Mouse (Mus musculus): ENCODE measurements at regions not wholly inside any gene's neighbourhood (a gene's known extent, or its start where the extent isn't known, plus 50 kb on each side); places are given as distances from the start of the nearest gene placed in this dataset.
A peak's percentile ranks its signal among the peaks of the same experiment; 100 is the strongest.

- Histone ChIP-seq H3K4me1 (ENCODE audit: control insufficient read depth in 2 of 2, insufficient read depth in 2 of 2, low read length in 2 of 2, poor library complexity in 1 of 2) (peaks cover 5 to 13% of the 10 kb centered on the region in 2 experiments; a peak in 3 of 4 replicates), H3K36me3 (ENCODE audit: control insufficient read depth, insufficient read depth, low read length, poor library complexity, severe bottlenecking) (no peaks in the 10 kb centered on the region), H3K4me3 (ENCODE audit: insufficient read depth in 1 of 2, low read depth in 1 of 2, low read length in 2 of 2, poor library complexity in 1 of 2, severe bottlenecking in 1 of 2) (no peak overlapping the region), H3K27ac (ENCODE audit: insufficient read depth, low read depth, low read length, poor library complexity, severe bottlenecking) (no peak overlapping the region), H3K9me3 (ENCODE audit: control insufficient read depth, insufficient read depth, low read depth, low read length) (no peaks in the 10 kb centered on the region), H3K9ac (ENCODE audit: insufficient read depth, low read depth, low read length, poor library complexity, severe bottlenecking) (no peak overlapping the region)
- in situ Hi-C loops (cut with MboI; ENCODE audit: low sequenced_read_pairs in 2 of 2, unreplicated experiment in 2 of 2) = no loop called here
- DNase-seq (ENCODE audit: low read depth, low spot score) = no peak
- TF ChIP-seq MAFK (IDR thresholded peaks at IDR 0.05; ENCODE audit: insufficient read depth, low read depth, low read length) (no peak), ZNF384 (IDR thresholded peaks at IDR 0.05; ENCODE audit: low read depth, low read length) (no peak), HCFC1 (IDR thresholded peaks at IDR 0.05; ENCODE audit: borderline replicate concordance, insufficient read depth, low read length) (no peak), ZC3H11A (IDR thresholded peaks at IDR 0.05; ENCODE audit: borderline replicate concordance, low read depth, low read length) (no peak), CHD2 (IDR thresholded peaks at IDR 0.05; ENCODE audit: low read depth, low read length) (no peak)
Measured at GRCm38 (mm10) chr6:135562267-135562666, 199.9 kb downstream of the Emp1 start.

- DNase-seq (ENCODE audit: low read depth, low spot score) = peak; percentile 68
- H3K27ac ChIP-seq (ENCODE audit: insufficient read depth, low read depth, low read length, poor library complexity, severe bottlenecking) = no peak overlapping the region
- H3K9me3 ChIP-seq (ENCODE audit: control insufficient read depth, insufficient read depth, low read depth, low read length) = no peaks in the 10 kb centered on the region
- no peak overlapping the region for H3K4me3 ChIP-seq (ENCODE audit: insufficient read depth in 1 of 2, low read depth in 1 of 2, low read length in 2 of 2, poor library complexity in 1 of 2, severe bottlenecking in 1 of 2)
- H3K36me3 ChIP-seq (ENCODE audit: control insufficient read depth, insufficient read depth, low read length, poor library complexity, severe bottlenecking) = no peaks in the 10 kb centered on the region
- no peak overlapping the region for H3K9ac ChIP-seq (ENCODE audit: insufficient read depth, low read depth, low read length, poor library complexity, severe bottlenecking)
- no peak for TF ChIP-seq MAFK (IDR thresholded peaks at IDR 0.05; ENCODE audit: insufficient read depth, low read depth, low read length)
- no peak for TF ChIP-seq ZC3H11A (IDR thresholded peaks at IDR 0.05; ENCODE audit: borderline replicate concordance, low read depth, low read length)
- TF ChIP-seq CHD2 (IDR thresholded peaks at IDR 0.05; ENCODE audit: low read depth, low read length) = no peak
- no peak for TF ChIP-seq ZNF384 (IDR thresholded peaks at IDR 0.05; ENCODE audit: low read depth, low read length)
- no peak for TF ChIP-seq HCFC1 (IDR thresholded peaks at IDR 0.05; ENCODE audit: borderline replicate concordance, insufficient read depth, low read length)
- in situ Hi-C loops (cut with MboI; ENCODE audit: low sequenced_read_pairs in 2 of 2, unreplicated experiment in 2 of 2) = no loop called here
- peaks cover 5 to 13% of the 10 kb centered on the region in 2 experiments; a peak in 3 of 4 replicates for H3K4me1 ChIP-seq (ENCODE audit: control insufficient read depth in 2 of 2, insufficient read depth in 2 of 2, low read length in 2 of 2, poor library complexity in 1 of 2)
Measured at GRCm38 (mm10) chr6:135563766-135564165, 201.4 kb downstream of the Emp1 start.

GRCm38 (mm10) chr6:135569086-135569485 is 206.7 kb downstream of the Emp1 start:
- no peaks in the 10 kb centered on the region for H3K36me3 ChIP-seq (ENCODE audit: control insufficient read depth, insufficient read depth, low read length, poor library complexity, severe bottlenecking)
- in situ Hi-C loops (cut with MboI; ENCODE audit: low sequenced_read_pairs in 2 of 2, unreplicated experiment in 2 of 2) = no loop called here
- H3K27ac ChIP-seq (ENCODE audit: insufficient read depth, low read depth, low read length, poor library complexity, severe bottlenecking) = no peak overlapping the region
- no peaks in the 10 kb centered on the region for H3K9me3 ChIP-seq (ENCODE audit: control insufficient read depth, insufficient read depth, low read depth, low read length)
- no peak overlapping the region for H3K4me3 ChIP-seq (ENCODE audit: insufficient read depth in 1 of 2, low read depth in 1 of 2, low read length in 2 of 2, poor library complexity in 1 of 2, severe bottlenecking in 1 of 2)
- no peak for TF ChIP-seq MAFK (IDR thresholded peaks at IDR 0.05; ENCODE audit: insufficient read depth, low read depth, low read length)
- no peak for TF ChIP-seq ZC3H11A (IDR thresholded peaks at IDR 0.05; ENCODE audit: borderline replicate concordance, low read depth, low read length)
- TF ChIP-seq CHD2 (IDR thresholded peaks at IDR 0.05; ENCODE audit: low read depth, low read length) = no peak
- no peak for TF ChIP-seq ZNF384 (IDR thresholded peaks at IDR 0.05; ENCODE audit: low read depth, low read length)
- H3K9ac ChIP-seq (ENCODE audit: insufficient read depth, low read depth, low read length, poor library complexity, severe bottlenecking) = no peak overlapping the region
- peaks cover 0 to 4% of the 10 kb centered on the region in 2 experiments; a peak in 1 of 4 replicates for H3K4me1 ChIP-seq (ENCODE audit: control insufficient read depth in 2 of 2, insufficient read depth in 2 of 2, low read length in 2 of 2, poor library complexity in 1 of 2)
- DNase-seq (ENCODE audit: low read depth, low spot score) = no peak

GRCm38 (mm10) chr6:135575294-135575693 is 212.9 kb downstream of the Emp1 start:
- Histone ChIP-seq H3K9me3 (ENCODE audit: control insufficient read depth, insufficient read depth, low read depth, low read length) (no peaks in the 10 kb centered on the region), H3K27ac (ENCODE audit: insufficient read depth, low read depth, low read length, poor library complexity, severe bottlenecking) (no peak overlapping the region), H3K4me1 (ENCODE audit: control insufficient read depth in 2 of 2, insufficient read depth in 2 of 2, low read length in 2 of 2, poor library complexity in 1 of 2) (no peaks in the 10 kb centered on the region), H3K36me3 (ENCODE audit: control insufficient read depth, insufficient read depth, low read length, poor library complexity, severe bottlenecking) (no peaks in the 10 kb centered on the region), H3K9ac (ENCODE audit: insufficient read depth, low read depth, low read length, poor library complexity, severe bottlenecking) (no peak overlapping the region), H3K4me3 (ENCODE audit: insufficient read depth in 1 of 2, low read depth in 1 of 2, low read length in 2 of 2, poor library complexity in 1 of 2, severe bottlenecking in 1 of 2) (no peak overlapping the region)
- in situ Hi-C loops (cut with MboI; ENCODE audit: low sequenced_read_pairs in 2 of 2, unreplicated experiment in 2 of 2) = no loop called here
- TF ChIP-seq MAFK (IDR thresholded peaks at IDR 0.05; ENCODE audit: insufficient read depth, low read depth, low read length) (no peak), ZNF384 (IDR thresholded peaks at IDR 0.05; ENCODE audit: low read depth, low read length) (no peak), CHD2 (IDR thresholded peaks at IDR 0.05; ENCODE audit: low read depth, low read length) (no peak)
- DNase-seq (ENCODE audit: low read depth, low spot score) = no peak

GRCm38 (mm10) chr6:135578728-135579127 is 216.4 kb downstream of the Emp1 start:
- in situ Hi-C loops (cut with MboI; ENCODE audit: low sequenced_read_pairs in 2 of 2, unreplicated experiment in 2 of 2) = no loop called here
- H3K4me1 ChIP-seq (ENCODE audit: control insufficient read depth in 2 of 2, insufficient read depth in 2 of 2, low read length in 2 of 2, poor library complexity in 1 of 2) = no peaks in the 10 kb centered on the region
- no peaks in the 10 kb centered on the region for H3K9me3 ChIP-seq (ENCODE audit: control insufficient read depth, insufficient read depth, low read depth, low read length)
- H3K27ac ChIP-seq (ENCODE audit: insufficient read depth, low read depth, low read length, poor library complexity, severe bottlenecking) = no peak overlapping the region
- H3K4me3 ChIP-seq (ENCODE audit: insufficient read depth in 1 of 2, low read depth in 1 of 2, low read length in 2 of 2, poor library complexity in 1 of 2, severe bottlenecking in 1 of 2) = no peak overlapping the region
- no peaks in the 10 kb centered on the region for H3K36me3 ChIP-seq (ENCODE audit: control insufficient read depth, insufficient read depth, low read length, poor library complexity, severe bottlenecking)
- TF ChIP-seq ZC3H11A (IDR thresholded peaks at IDR 0.05; ENCODE audit: borderline replicate concordance, low read depth, low read length) (no peak), ZNF384 (IDR thresholded peaks at IDR 0.05; ENCODE audit: low read depth, low read length) (no peak), CHD2 (IDR thresholded peaks at IDR 0.05; ENCODE audit: low read depth, low read length) (no peak), HCFC1 (IDR thresholded peaks at IDR 0.05; ENCODE audit: borderline replicate concordance, insufficient read depth, low read length) (no peak), MAFK (IDR thresholded peaks at IDR 0.05; ENCODE audit: insufficient read depth, low read depth, low read length) (no peak)
- no peak overlapping the region for H3K9ac ChIP-seq (ENCODE audit: insufficient read depth, low read depth, low read length, poor library complexity, severe bottlenecking)
- no peak for DNase-seq (ENCODE audit: low read depth, low spot score)

Measured in ES-E14 (cell line).